Mouse (Mus musculus) limb, embryonic 14.5 days (tissue): Measurements from ENCODE around the gene Hoxa5. TPM values are rescaled to one million over a fixed set of nuclear protein-coding genes. Genes with fewer than 3 reads are reported as not detected.

Experiments used
- ATAC-seq: fragments of 200-750 bp; cut with Nextera tagmentation; 2 replicates; pipeline ENCODE4 v1.8.0; 2017; ENCODE audit warnings: low read depth, moderate number of reproducible peaks, moderate TSS enrichment; ENCODE audit not compliant: low FRiP score
- DNase-seq: peaks from one replicate; pipeline ENCODE4 v3.0.0-alpha.2; 2015; ENCODE audit warnings: low spot score
- H3K27ac ChIP-seq: fragments of 300-500 bp; sonication (generic); replicated peaks from 2 replicates; pipeline ENCODE4 v1.5.1; 2014; ENCODE audit warnings: low read depth, mild to moderate bottlenecking, low read length, moderate library complexity, mixed read lengths
- H3K27me3 ChIP-seq: fragments of 300-500 bp; sonication (generic); 2 replicates; pipeline ENCODE4 v1.6.1; 2014; ENCODE audit warnings: low read length, mixed read lengths; ENCODE audit not compliant: control insufficient read depth, insufficient read depth
- H3K36me3 ChIP-seq: fragments of 300-500 bp; sonication (generic); 2 replicates; pipeline ENCODE4 v1.6.1; 2014; ENCODE audit warnings: mild to moderate bottlenecking, low read length, moderate library complexity, mixed read lengths; ENCODE audit not compliant: control insufficient read depth, insufficient read depth
- H3K4me1 ChIP-seq: fragments of 300-500 bp; sonication (generic); 2 replicates; pipeline ENCODE4 v1.6.1; 2014; ENCODE audit warnings: antibody characterized with exemption, low read length, mixed read lengths; ENCODE audit not compliant: control insufficient read depth, insufficient read depth
- H3K4me2 ChIP-seq: fragments of 300-500 bp; sonication (generic); replicated peaks from 2 replicates; pipeline ENCODE4 v1.6.1; 2014; ENCODE audit warnings: low read depth, mild to moderate bottlenecking, low read length, moderate library complexity; ENCODE audit not compliant: severe bottlenecking
- H3K4me3 ChIP-seq: fragments of 300-500 bp; sonication (generic); replicated peaks from 2 replicates; pipeline ENCODE4 v1.5.1; 2014; ENCODE audit warnings: low read length
- H3K9ac ChIP-seq: fragments of 300-500 bp; sonication (generic); 2 replicates; pipeline ENCODE4 v1.6.1; 2014; ENCODE audit warnings: mild to moderate bottlenecking, low read depth, low read length, moderate library complexity; ENCODE audit not compliant: severe bottlenecking
- H3K9me3 ChIP-seq: fragments of 300-500 bp; sonication (generic); 2 replicates; pipeline ENCODE4 v1.6.1; 2016; ENCODE audit warnings: low read length; ENCODE audit not compliant: control insufficient read depth
- POLR2A ChIP-seq: fragments of 200-500 bp; IDR thresholded peaks from 2 replicates; pipeline ENCODE4 v1.8.0; 2012; ENCODE audit warnings: inconsistent platforms, mild to moderate bottlenecking, moderate library complexity, borderline replicate concordance; ENCODE audit not compliant: insufficient read depth, insufficient read length; ENCODE audit errors: extremely low read depth
- WGBS: fragments of 180-500 bp; shearing (Covaris S2); extraction: QIAGEN DNeasy Blood & Tissue Kit; methylation state at CpG from one replicate; pipeline ENCODE4 v1.1.7; 2014; 5-methylcytosine and 5-hydroxymethylcytosine counted together
- polyA plus RNA-seq, 2 experiments: library from polyadenylated mRNA; depleted of rRNA in 1 of 2; stranded (reverse) in 1 of 2; unstranded in 1 of 2; fragments of >200 nt; fragmentation: Nextera tagmentation in 1 of 2; extraction: Ambion mirVana in 1 of 2; gene quantifications; 2 replicates each; pipeline versions ENCODE4 v1.2.1 to v1.2.3; 2012 to 2014

Gene Hoxa5
- polyA plus RNA-seq, 2 experiments: 3.4 to 11.0 TPM

- Histone ChIP-seq H3K36me3 (no peaks in the 10 kb centered on the region), H3K9ac (no peak overlapping the region), H3K27ac (no peak overlapping the region), H3K4me3 (no peak overlapping the region), H3K27me3 (peaks cover 29% of the 10 kb centered on the region), H3K9me3 (no peaks in the 10 kb centered on the region), H3K4me2 (no peak overlapping the region), H3K4me1 (peaks cover 46% of the 10 kb centered on the region)
- ATAC-seq (no peak), DNase-seq (no peak)
- 34% methylated on average over 5 of the region's 5 CpGs for WGBS
- no peak for TF ChIP-seq POLR2A
Measured at GRCm38 (mm10) chr6:52214271-52214670, 9.9 kb upstream of the Hoxa5 start.

DNA sequence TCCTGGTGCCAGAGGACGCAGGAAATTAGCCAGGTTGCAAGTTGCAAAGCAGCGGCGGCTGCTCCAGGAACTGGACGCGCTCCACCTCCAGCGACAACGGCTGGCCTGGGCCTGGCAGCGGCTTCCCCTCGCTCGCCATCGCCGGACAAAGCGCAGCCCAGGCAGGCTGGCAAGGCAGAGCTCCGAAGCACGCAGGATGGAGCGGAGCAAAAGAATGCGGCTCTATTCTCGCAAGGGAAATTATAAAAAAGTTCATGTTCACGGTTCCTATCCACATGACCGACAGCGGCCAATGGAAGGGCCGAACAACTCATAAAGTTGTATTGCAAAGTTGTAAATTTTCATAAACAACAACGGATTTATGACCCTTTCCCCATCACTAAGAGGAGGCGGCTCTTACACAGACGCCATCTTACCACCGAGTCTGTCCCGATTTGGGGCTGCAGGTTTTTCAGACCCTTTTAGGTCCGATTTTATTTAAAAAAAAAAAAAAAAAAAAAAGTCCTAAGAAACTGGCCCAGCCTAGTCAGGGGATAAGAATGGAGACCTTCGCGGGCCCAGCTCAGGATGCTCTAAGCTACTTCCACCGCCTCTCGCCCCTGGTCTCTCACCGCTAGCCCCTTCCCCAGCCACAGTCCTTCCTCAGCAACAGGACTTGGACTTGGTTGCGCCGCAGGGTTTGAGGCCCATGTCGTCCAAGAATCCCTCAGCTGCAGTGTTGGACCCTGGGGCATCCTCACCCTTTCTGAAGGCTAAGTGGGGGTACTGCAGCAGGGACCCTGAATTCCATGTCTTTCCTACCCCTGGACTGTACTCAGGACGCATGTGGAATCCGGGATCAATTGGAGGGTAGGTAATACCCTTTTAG, 9.0 kb upstream of the Hoxa5 start, which contains the start of the genes Hoxa3 and Gm28308:
TSS of gene Hoxa3 (minus strand) at position 218 of the 868 bp plus-strand sequence.
TSS of gene Gm28308 (minus strand) at position 221 of the 868 bp plus-strand sequence.
- WGBS: 2% methylated on average over 38 of the region's 38 CpGs
- Histone ChIP-seq H3K36me3 (no peaks in the 10 kb centered on the region), H3K4me3 (peak within 1 kb of the TSS; percentile 65), H3K4me2 (peak within 1 kb of the TSS; percentile 75), H3K4me1 (peaks cover 50% of the 10 kb centered on the region), H3K9me3 (no peaks in the 10 kb centered on the region), H3K27me3 (peaks cover 29% of the 10 kb centered on the region), H3K9ac (peak within 1 kb of the TSS; percentile 84), H3K27ac (peak within 1 kb of the TSS; percentile 91)
- DNase-seq (peak; percentile 86), ATAC-seq (peak; percentile 68)
- TF ChIP-seq POLR2A: peak; percentile 92; the same call in 1 of the 2 replicates

DNA sequence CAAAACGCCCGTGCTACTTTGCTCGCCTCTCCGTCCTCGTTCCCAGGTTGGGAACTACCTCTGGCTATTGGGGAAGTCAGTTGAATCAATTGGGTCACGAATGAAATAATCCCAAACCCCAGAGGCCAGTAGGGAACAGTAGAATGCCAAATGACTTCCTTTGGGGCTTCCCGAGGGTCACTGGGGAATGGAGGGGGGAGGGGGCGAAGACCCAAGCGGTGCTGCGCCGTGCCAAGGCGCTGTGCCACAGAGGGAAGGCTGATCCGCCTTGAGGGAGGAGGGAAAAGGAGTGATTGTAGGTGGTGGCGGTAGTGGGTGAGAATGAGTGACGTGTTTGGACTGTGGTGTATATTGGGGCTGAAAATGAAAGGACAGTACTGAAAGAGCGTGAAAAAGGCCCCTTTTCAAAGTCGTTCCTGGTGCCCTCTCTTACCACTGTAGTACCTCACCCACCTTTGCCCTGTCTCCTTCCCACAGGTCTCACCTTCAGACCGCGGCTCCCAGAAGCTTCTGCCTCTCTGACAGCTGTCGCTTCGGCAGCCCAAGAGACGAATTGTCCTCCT, 8.2 kb upstream of the Hoxa5 start:
- Histone ChIP-seq H3K4me1 (peaks cover 47% of the 10 kb centered on the region), H3K27ac (peak overlapping the region; percentile 91), H3K9ac (peak overlapping the region; percentile 84), H3K4me3 (peak overlapping the region; percentile 65), H3K9me3 (no peaks in the 10 kb centered on the region), H3K4me2 (peak overlapping the region; percentile 75), H3K36me3 (no peaks in the 10 kb centered on the region), H3K27me3 (peaks cover 29% of the 10 kb centered on the region)
- 0% methylated on average over 22 of the region's 22 CpGs for WGBS
- 0 out of 2 replicates have a peak, but pooled peaks have one; percentile 17 for TF ChIP-seq POLR2A
- DNase-seq (peak; percentile 4), ATAC-seq (no peak)

- no peaks in the 10 kb centered on the region for H3K36me3 ChIP-seq
- DNase-seq (no peak), ATAC-seq (no peak)
- H3K9ac ChIP-seq: peak overlapping the region; percentile 84
- 0 out of 2 replicates have a peak, but pooled peaks have one; percentile 1 for TF ChIP-seq POLR2A
- peak overlapping the region; percentile 65 for H3K4me3 ChIP-seq
- 0% methylated on average over 13 of the region's 13 CpGs for WGBS
- H3K27ac ChIP-seq: peak overlapping the region; percentile 91
- no peaks in the 10 kb centered on the region for H3K9me3 ChIP-seq
- H3K4me2 ChIP-seq: peak overlapping the region; percentile 75
- H3K27me3 ChIP-seq: peaks cover 35% of the 10 kb centered on the region
- H3K4me1 ChIP-seq: peaks cover 45% of the 10 kb centered on the region
Measured at GRCm38 (mm10) chr6:52211961-52212360, 7.6 kb upstream of the Hoxa5 start.
